8 mouse cellular contexts compared by ENCODE assay signal in the genomic region with DNA sequence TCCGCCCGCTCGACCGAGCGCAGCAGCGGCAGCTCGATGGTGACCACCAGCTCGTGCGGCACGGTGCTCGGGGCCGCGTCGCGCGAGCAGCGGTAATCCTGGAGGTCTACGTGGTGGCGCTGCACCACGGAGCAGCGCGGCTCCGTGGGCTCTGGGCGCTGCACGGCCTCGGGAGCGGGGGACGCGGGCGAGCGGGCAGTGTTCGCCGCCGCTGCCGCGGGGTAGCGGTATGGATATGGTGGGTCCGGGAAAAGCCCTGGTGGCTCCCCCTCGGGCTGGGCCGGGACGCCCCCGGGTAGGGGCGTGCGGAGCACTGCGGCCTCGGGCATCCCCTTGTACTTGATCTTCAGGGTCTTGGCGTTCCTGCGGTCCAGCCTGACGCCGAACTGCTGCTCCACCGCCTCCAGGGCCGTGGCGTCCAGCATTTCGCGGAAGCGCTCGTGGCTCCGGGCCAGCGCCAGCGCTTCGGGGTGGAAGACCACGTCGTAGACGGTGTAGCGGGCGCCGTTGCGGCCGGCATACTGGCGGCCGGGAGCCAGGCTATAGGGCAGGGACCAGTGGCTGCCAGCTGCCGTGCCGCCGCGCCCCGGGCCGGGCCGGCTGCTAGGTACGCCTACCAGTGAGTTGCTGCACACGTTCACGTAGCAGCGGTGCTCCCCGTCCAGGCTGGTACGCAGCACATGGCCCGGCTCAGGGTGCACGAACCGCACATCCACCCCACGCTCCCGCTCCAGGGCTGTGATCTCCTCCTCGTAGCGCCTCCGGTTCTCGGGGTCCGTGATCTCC. TPM values are rescaled to one million over a fixed set of nuclear protein-coding genes. Genes with fewer than 3 reads are reported as not detected.
A peak's percentile ranks its signal among the peaks of the same experiment; 100 is the strongest.
DNase-seq lines count a peak whose midpoint lies in the region.

No protein-coding gene starts in this region.

- no peaks in the 10 kb centered on the region for H3K27me3 ChIP-seq in hindbrain, embryonic 10.5 days (ENCODE audit: insufficient read depth, poor library complexity, severe bottlenecking)

- peak overlapping the region; percentile 93 for H3K27ac ChIP-seq in hindbrain, embryonic 10.5 days
- H3K27ac ChIP-seq in macrophage: peak overlapping the region; percentile 12; the same call in 1 of the 2 replicates

- H3K4me1 ChIP-seq in hindbrain, embryonic 10.5 days (replicated peaks): peaks cover 31% of the 10 kb centered on the region

- peaks cover 44% of the 10 kb centered on the region for H3K79me2 ChIP-seq in macrophage (ENCODE audit: inconsistent target)

- H3K4me3 ChIP-seq in hindbrain, embryonic 10.5 days: peak overlapping the region; percentile 92
- peak overlapping the region; percentile 85 for H3K4me3 ChIP-seq in macrophage (ENCODE audit: inconsistent target)

- WGBS in hindbrain, embryonic 10.5 days: under 1% methylated on average over 94 of the region's 94 CpGs
- under 1% methylated on average over 89 of the region's 94 CpGs for WGBS in macrophage (ENCODE audit: missing documents)

- H3K9me3 ChIP-seq in hindbrain, embryonic 10.5 days: no peaks in the 10 kb centered on the region

- peaks cover 42% of the 10 kb centered on the region for H3K36me3 ChIP-seq in hindbrain, embryonic 10.5 days
- no peaks in the 10 kb centered on the region for H3K36me3 ChIP-seq in macrophage (ENCODE audit: inconsistent target)

- peak; percentile 66 for DNase-seq in R1 (ENCODE audit: low read depth, low spot score)
- DNase-seq in cerebellum, adult 18-20 months: peak; percentile 47 to 67
- peak; percentile 23 for DNase-seq in forelimb bud, embryonic 11.5 days (ENCODE audit: low read depth, low spot score)
- DNase-seq in hindbrain, embryonic 10.5 days (ENCODE audit: low spot score): peak; percentile 66
- peak; percentile 25 to 48 for DNase-seq in left cerebral cortex, adult 8-10 months (ENCODE audit: low spot score in 2 of 2)
- DNase-seq in retina, postnatal 1 day: peak; percentile 67
- DNase-seq in urinary bladder, adult 2 months (ENCODE audit: low spot score): peak; percentile 53

RNA-seq across cellular contexts. Expression of a gene that starts 0.7 kb away (rescaled TPM):
- 16.4 and 17.9 TPM in 2 replicates for polyA plus RNA-seq in hindbrain, embryonic 10.5 days (2016; fragmentation: Nextera tagmentation; extraction: Ambion mirVana)
- total RNA-seq in left cerebral cortex, adult 8-10 months (2022): 1 to 10 TPM; 1.3 to 1.7 (median 1.5) TPM
- 1 to 10 TPM in 9 of 26 experiments, under 1 TPM in 9, not detected in 8; 0.26 to 2.4 (median 1.0) TPM for total RNA-seq in macrophage (2018; cell fraction: chromatin; rRNA removed)
- 1 to 10 TPM in 19 of 26 experiments, under 1 TPM in 7; 0.43 to 3.1 (median 1.6) TPM for total RNA-seq in macrophage (2018; cell fraction: cytosol; rRNA removed)
- total RNA-seq in macrophage (2018; cell fraction: nucleus; rRNA removed): 1 to 10 TPM in 13 of 26 experiments, under 1 TPM in 11, not detected in 2; 0.17 to 4.1 (median 1.1) TPM
- 1.5 to 3.6 TPM (median 2.6 TPM) in 3 replicates for polyA plus RNA-seq in macrophage (2018)
- 2.8 TPM in 2 replicates for polyA plus RNA-seq in urinary bladder, adult 2 months (2012; rRNA removed)

RNA-seq across cellular contexts. Expression of a gene that starts 0.7 kb away (rescaled TPM):
- polyA plus RNA-seq in hindbrain, embryonic 10.5 days (2016; fragmentation: Nextera tagmentation; extraction: Ambion mirVana): 44.2 and 59.3 TPM in 2 replicates
- total RNA-seq in left cerebral cortex, adult 8-10 months (2022): 1 to 10 TPM; 4.7 to 5.8 (median 5.3) TPM
- total RNA-seq in macrophage (2018; cell fraction: chromatin; rRNA removed): 1 to 10 TPM in 8 of 26 experiments, under 1 TPM in 4, not detected in 14; 0.67 to 3.7 (median 1.2) TPM
- total RNA-seq in macrophage (2018; cell fraction: cytosol; rRNA removed): 1 to 10 TPM; 1.0 to 5.9 (median 3.6) TPM
- total RNA-seq in macrophage (2018; cell fraction: nucleus; rRNA removed): 1 to 10 TPM in 16 of 26 experiments, under 1 TPM in 3, not detected in 7; 0.75 to 3.1 (median 1.7) TPM
- polyA plus RNA-seq in macrophage (2018): 2.3 to 4.5 TPM (median 2.8 TPM) in 3 replicates
- polyA plus RNA-seq in urinary bladder, adult 2 months (2012; rRNA removed): 1.3 and 2.1 TPM in 2 replicates

RNA-seq across cellular contexts. Expression of a gene that starts 6.5 kb away (rescaled TPM):
- 36.4 and 49.5 TPM in 2 replicates for polyA plus RNA-seq in hindbrain, embryonic 10.5 days (2016; fragmentation: Nextera tagmentation; extraction: Ambion mirVana)
- total RNA-seq in left cerebral cortex, adult 8-10 months (2022): 1 to 10 TPM; 2.9 to 5.0 (median 4.1) TPM
- 1 to 10 TPM in 5 of 26 experiments, not detected in 21; 1.1 to 2.6 (median 1.5) TPM for total RNA-seq in macrophage (2018; cell fraction: chromatin; rRNA removed)
- 1 to 10 TPM; 1.1 to 6.2 (median 3.6) TPM for total RNA-seq in macrophage (2018; cell fraction: cytosol; rRNA removed)
- 1 to 10 TPM in 14 of 26 experiments, under 1 TPM in 3, not detected in 9; 0.71 to 4.3 (median 1.5) TPM for total RNA-seq in macrophage (2018; cell fraction: nucleus; rRNA removed)
- polyA plus RNA-seq in macrophage (2018): 2.2 to 6.7 TPM (median 5.8 TPM) in 3 replicates
- 3.6 and 4.1 TPM in 2 replicates for polyA plus RNA-seq in urinary bladder, adult 2 months (2012; rRNA removed)

RNA-seq across cellular contexts. Expression of a gene that starts 13.6 kb away (rescaled TPM):
- 33.9 and 35.6 TPM in 2 replicates for polyA plus RNA-seq in hindbrain, embryonic 10.5 days (2016; fragmentation: Nextera tagmentation; extraction: Ambion mirVana)
- 10 to 100 TPM; 27.6 to 29.7 (median 28.7) TPM for total RNA-seq in left cerebral cortex, adult 8-10 months (2022)
- total RNA-seq in macrophage (2018; cell fraction: chromatin; rRNA removed): 10 to 100 TPM in 8 of 26 experiments, 1 to 10 TPM in 18; 2.3 to 24.2 (median 7.4) TPM
- total RNA-seq in macrophage (2018; cell fraction: cytosol; rRNA removed): 10 to 100 TPM; 44.3 to 86.0 (median 63.4) TPM
- 10 to 100 TPM; 14.6 to 89.9 (median 53.3) TPM for total RNA-seq in macrophage (2018; cell fraction: nucleus; rRNA removed)
- 69.8 to 86.8 TPM (median 81.4 TPM) in 3 replicates for polyA plus RNA-seq in macrophage (2018)
- 27.3 and 27.4 TPM in 2 replicates for polyA plus RNA-seq in urinary bladder, adult 2 months (2012; rRNA removed)

RNA-seq across cellular contexts. Expression of a gene that starts 13.7 kb away (rescaled TPM):
- 497 and 532 TPM in 2 replicates for polyA plus RNA-seq in hindbrain, embryonic 10.5 days (2016; fragmentation: Nextera tagmentation; extraction: Ambion mirVana)
- total RNA-seq in left cerebral cortex, adult 8-10 months (2022): 100 to 1,000 TPM; 175 to 204 (median 181) TPM
- 10 to 100 TPM in 18 of 26 experiments, 1 to 10 TPM in 8; 6.8 to 64.5 (median 12.7) TPM for total RNA-seq in macrophage (2018; cell fraction: chromatin; rRNA removed)
- 100 to 1,000 TPM; 253 to 728 (median 339) TPM for total RNA-seq in macrophage (2018; cell fraction: cytosol; rRNA removed)
- total RNA-seq in macrophage (2018; cell fraction: nucleus; rRNA removed): 100 to 1,000 TPM in 1 of 26 experiments, 10 to 100 TPM in 25; 26.4 to 120 (median 55.8) TPM
- 456 to 589 TPM (median 537 TPM) in 3 replicates for polyA plus RNA-seq in macrophage (2018)
- polyA plus RNA-seq in urinary bladder, adult 2 months (2012; rRNA removed): 607 and 659 TPM in 2 replicates

Comparison
In these comparisons a context has a peak if more than half of its experiments do, and no peak if none do; other contexts are left out.
1. Peak in every context shown above with its lines: DNase-seq, H3K4me3 ChIP-seq and H3K27ac ChIP-seq.